Mouse (Mus musculus): ENCODE measurements at regions not wholly inside any gene's neighbourhood (a gene's known extent, or its start where the extent isn't known, plus 50 kb on each side); places are given as distances from the start of the nearest gene placed in this dataset.

DNA sequence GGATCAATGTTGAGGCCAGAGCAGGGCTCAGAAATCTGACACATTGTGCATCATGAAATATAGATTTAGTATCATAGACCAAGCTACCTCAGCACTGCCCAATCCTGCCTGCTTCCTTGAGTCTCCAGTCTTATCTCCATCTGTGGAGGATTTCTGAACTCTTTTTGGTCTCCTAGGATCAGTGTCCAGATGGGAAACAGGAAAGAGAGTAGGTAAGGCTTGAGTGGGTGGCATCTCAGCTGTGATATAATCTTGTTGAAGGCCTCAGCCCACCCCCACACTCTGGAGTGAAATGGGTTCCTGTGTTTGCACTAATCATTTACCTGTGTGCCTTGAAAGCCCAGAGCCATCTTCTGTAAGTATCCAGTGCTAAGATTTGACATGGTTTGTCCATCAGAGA, 74.3 kb upstream of the Aff3 start:
- no peak for DNase-seq

- DNase-seq = peak; percentile 45 to 59
Observed at GRCm38 (mm10) chr1:38735768-38736167, 71.0 kb upstream of the Aff3 start.

DNA sequence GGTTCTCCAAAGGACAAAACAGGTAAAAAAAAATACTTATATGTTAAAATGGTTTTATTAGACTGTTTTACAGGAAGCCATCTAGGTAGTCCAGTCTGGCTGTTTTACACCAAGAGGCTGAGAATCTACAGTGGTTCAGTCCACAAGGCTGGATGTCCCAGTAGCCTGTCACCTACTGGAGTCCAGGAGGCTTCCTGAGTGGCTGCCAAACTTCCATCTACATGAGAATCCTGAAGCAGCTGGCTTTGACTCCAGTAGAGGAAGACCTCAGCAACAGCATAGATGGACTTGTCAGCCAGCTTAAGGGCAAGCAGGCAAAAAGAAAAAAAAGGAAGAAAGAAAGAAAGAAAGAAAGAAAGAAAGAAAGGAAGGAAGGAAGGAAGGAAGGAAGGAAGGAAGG, 68.4 kb upstream of the Aff3 start:
- peak in 1 of 2 experiments; percentile 36 for DNase-seq

GRCm38 (mm10) chr1:38729977-38730782, 65.4 kb upstream of the Aff3 start:
- peak; percentile 32 to 41 for DNase-seq

GRCm38 (mm10) chr1:38725805-38726204, 61.0 kb upstream of the Aff3 start:
- DNase-seq = no peak

DNA sequence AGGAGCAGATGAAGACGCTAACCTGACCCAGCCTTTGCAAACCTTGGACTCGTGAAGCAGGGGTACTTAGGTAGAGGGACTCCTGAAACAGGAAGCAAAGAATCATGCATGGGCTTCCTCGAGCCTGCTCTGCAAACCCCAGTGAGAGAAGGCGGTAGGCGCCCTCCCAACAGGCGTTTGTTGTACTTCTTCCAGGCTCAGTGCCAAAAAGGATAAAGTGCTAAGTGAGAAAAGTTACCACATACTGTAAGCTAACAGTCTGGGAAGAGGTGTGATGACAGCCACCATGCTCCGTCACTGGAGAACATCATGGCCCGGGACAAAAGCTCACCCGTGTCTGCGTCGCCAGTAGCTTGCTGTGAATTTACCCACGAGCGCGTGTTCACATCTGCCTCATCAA, 59.9 kb upstream of the Aff3 start:
- DNase-seq = no peak

- no peak for DNase-seq
Observed at GRCm38 (mm10) chr1:38722155-38722554, 57.4 kb upstream of the Aff3 start.

- DNase-seq = peak; percentile 43 to 55
Observed at GRCm38 (mm10) chr1:38720287-38720686, 55.5 kb upstream of the Aff3 start.

DNA sequence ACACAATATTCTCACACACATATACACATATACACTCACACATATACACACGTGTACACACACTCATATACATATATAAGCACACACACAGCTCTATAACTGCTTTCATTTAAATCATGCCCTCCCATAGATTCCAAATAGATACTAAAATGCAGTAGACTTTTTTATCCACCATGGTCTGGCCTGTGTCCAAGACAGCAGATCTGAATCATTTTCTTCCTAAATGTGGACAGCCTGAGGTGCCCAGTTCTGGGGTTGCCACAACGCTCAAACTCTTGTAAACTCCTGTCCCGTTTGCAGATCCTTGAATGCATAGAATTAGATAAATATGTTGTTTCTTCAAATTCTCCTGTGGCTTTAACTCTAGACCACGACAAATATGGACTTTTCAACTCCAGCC, 50.9 kb upstream of the Aff3 start:
- DNase-seq = no peak
